Mouse (Mus musculus) thymus, postnatal 0 days (tissue): Measurements from ENCODE around the gene Fgr. TPM values are rescaled to one million over a fixed set of nuclear protein-coding genes. Genes with fewer than 3 reads are reported as not detected.

Experiments
- DNase-seq: peaks from one replicate; pipeline ENCODE4 v3.0.0-alpha.2; 2015; ENCODE audit warnings: low spot score
- polyA plus RNA-seq: library from polyadenylated mRNA; unstranded; fragments of >200 nt; fragmentation: Nextera tagmentation; extraction: Ambion mirVana; gene quantifications from 2 replicates; pipeline ENCODE4 v1.2.1, GENCODE M21; 2015

Gene Fgr
- polyA plus RNA-seq, 1 experiment from 2014 or later: 6.0 TPM

DNA sequence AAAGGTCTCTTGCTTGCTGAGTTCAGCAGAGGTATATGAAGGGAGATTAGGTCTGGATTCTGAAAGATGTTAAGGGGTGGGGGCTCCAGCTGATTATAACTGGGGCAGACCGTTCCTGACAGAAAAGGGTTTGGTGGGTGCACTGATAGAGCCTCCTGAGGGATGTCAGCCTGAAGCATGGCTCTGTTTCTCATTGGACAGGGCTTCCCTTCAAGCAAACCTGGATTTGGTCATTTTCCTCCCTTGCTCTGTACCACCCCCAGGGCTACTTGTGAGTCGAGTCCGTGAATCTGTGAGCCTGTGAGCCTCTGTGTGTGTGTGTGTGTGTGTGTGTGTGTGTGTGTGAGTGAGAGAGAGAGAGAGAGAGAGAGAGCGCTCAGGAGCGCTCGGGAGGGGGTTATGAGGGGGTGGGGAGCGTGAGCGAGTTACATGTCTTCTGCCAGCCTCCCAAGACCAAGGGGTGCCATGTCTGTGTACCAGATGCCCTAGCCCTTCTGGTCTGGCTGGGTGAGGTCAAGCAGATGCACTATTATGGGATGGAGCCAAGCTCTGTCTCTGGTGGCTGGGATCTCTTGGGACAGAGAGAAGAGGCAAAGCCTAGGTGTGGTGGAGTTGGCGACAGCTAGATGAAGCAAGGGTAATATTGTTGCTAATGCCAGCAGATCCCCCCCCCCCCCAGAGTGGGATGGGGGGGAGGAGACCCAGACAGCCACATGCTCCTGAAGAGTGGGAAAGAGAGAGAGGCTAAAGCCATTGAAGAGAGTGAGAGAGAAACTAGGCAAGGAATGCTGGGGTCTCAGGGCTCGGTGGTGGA is 41.2 kb downstream of the Fgr start:
- DNase-seq: no peak

DNA sequence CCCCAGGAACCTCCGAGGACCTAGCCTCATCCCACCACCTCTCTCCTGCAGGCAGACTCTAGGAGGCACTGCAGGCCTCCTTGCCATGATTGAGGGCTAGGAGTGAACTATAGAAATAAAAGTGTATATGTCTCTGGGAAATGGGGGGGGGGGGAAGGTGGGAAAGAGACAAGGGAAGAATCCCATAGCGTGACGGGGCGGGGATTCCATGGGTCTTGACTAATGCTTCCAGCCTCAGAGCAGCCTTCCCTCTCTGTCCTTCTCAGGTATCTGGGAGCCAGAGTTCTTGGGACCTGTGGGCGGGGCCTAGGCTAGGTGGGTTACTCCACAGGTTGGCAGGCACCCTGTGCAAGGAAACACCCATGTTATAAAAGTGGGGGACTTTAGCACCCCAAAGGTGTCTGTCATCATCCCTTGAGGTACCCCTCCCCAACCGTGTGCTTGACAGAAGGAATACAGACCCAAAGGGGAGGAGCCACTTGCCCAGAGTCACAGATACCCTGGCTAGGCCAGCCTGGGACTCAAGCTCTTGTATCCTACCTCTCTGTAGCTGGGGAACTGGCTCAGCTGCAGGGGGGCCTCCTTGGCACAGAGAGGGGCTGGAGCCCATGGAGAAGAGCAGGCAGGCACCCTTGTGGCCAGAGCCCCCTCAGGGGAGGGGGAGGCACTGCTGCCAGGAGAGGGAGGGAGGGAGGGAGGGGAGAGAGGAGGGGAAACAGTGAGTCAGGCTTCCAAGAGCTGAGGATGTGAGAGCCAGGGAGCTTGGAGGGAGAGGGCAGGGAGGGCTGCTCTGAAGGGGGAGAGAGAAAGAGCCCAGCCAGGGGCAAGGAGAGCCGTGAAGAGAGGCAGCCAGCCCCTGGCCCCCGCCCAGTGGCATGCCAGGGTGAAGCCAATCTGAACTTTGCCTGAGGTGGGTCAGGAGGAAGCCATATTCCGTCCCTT is 42.1 kb downstream of the Fgr start:
- DNase-seq: no peak

DNA sequence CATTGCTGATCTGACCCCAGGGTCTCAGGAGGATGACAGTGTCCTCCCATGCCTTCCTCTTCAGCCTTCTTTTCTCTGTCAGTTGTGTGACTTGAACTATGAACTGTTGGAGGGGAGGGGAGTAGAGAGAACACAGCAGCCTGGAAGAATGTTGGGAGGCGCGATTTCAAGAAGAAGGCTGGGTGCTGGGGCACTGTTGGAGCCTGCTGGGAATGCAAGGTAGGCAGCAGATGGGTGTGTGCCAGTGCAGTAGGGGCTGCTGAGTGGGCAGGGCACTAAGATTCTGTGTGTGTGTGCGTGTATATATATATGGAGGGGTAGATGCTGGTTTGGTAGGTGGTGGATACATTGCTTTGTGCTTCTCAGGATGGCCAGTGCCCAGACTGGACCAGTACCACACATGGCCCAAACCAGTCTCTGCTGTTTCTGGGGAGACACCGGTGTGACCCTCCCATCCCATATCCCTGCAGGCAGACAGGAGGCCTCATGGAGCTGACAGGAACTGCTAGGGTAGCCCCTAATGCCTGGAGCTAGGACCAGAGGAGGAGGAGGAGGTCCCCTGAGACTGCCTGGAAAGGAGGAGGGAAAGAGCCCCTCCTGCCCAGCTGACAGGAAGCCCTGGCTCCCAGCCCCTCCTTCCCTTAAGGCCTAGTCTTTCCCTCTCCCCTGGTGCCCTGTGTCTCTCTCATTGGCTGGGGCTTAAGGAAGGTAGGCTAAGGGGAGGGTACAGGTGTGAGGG is 43.0 kb downstream of the Fgr start:
- no peak for DNase-seq

DNA sequence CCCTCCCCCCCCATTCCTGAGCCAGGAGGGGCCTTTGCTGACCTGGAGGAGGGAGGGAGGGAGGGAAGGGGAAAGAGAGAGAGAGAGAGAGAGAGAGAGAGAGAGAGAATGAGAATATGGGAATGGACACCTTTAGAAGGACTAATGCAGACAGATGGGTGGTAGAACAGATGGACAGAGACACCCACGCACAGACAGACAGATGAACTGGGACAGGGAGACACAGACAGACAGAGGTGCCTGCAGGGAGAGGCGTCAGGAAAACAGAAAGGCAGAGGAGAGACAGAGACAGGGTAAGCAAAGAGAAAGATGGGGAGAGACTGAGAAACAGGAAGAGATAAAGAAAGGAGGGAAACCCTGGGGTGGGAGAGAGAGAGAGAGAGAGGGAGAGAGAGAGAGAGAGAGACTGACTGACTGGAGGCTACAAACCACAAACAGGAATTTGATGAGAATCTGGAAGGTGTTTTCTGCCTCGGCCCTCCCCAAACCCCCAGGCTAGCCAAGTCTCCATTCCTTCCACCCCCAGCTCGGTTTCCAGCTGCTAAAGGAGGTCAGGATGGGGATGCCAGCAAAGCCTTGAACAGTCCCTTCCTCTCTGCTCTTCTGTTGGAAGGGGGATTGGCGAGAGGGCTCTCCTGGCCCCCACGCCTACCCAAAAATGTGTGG is 43.8 kb downstream of the Fgr start:
- no peak for DNase-seq

GRCm38 (mm10) chr4:133018263-133018798 is 44.4 kb downstream of the Fgr start:
- DNase-seq: no peak

DNA sequence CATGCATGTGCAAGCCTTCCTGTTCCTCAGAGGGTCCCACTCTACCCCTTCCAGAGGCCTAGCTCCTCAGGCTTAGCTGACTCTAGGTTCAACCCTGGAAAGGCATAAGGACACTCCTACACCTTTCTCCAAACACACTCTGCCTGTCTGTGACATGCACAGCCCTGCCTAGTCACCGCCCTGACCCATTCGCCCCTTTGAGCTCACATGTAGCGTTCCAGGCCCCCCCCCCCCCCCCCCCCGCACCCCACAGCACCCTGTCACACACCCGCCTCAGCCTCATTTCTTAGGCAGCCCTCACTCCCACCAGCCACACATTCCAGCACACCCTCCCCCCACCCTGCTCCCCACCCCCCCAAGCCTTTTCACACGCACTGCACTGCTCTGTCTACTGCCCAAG is 46.8 kb downstream of the Fgr start:
- DNase-seq: no peak

DNA sequence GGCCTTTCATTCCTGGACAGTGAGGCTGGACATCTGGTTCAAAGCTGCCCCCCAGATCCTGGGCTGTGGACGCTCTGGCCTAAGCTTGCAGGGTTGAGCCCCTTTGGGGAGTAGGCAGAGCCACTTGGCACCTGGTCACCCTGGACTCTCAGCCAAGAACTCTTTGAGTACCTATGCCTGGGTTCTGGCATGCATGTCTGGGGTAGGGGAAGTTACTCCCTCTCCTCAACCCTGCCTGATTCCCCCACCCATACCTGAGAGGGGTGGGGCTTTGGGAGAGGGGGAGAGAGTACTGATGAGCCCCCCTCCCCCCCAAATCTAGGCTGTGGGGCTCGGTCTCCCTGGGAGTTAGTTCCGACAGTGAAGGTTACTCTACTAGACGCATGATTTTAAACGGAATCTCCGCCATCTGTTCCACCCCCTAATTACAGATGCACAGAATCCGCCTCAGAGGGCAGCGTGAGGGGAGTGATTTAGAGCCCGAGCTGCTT is 47.3 kb downstream of the Fgr start:
- DNase-seq: no peak

DNA sequence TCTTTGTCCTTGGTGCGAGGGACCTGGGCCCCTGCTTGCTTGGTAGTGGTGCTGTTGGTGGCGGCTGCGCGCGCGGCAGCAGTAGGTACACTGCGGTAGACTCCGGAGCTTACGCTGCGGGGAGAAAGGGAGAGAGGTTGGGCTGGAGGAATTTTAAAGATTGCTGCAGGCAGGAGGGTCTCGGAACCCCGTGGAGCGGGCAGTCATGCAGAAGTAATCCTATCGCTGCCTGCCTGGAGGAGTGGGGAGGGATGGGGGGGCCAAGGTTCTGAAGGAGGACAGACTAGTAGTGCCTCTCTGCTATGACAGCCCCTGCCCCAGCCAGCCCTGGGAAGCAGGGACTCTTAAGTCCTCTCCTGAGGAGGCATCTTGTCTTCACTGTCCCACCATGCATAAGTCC is 48.3 kb downstream of the Fgr start:
- DNase-seq: no peak

GRCm38 (mm10) chr4:133022954-133023635 is 49.2 kb downstream of the Fgr start:
- no peak for DNase-seq

DNA sequence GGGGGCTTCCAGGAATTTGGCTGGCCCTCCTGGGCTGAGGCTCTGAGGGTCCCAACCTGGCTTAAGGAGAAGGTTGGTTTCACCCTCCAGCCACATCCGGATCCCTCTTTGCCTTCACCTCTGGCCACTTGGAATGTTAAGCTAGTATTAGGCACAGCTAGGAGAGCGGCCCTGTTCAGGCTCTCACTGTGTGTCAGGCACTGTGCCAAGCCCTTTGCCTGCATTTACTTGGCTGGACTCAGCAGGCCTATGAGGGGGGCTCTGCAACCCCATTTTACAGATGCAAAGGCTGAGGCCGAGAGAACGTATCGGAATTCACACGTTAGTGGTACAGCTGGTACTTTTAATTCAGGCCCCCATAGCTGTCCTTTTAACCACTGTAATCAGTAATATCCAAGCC is 49.7 kb downstream of the Fgr start:
- no peak for DNase-seq

DNA sequence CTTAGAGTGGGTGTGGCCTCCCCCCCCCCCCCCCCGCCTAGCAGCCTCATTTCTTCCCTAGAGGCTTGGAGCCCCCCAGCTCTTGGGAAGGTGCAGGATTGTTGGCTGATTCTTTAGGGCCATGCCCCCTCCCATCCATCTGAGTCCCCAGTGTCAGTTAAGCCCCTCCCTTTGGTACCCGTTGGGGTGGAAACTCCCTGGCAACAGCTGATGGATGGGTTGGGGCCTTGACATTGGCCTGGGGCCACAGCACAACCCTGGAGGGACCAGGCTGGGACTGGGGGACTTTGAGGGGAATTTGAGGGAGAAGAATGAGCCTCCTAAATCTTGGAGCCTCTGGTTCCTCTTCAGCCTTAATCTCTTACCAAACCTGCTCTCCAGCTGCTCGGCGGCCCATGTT is 50.5 kb downstream of the Fgr start:
- DNase-seq: no peak

DNA sequence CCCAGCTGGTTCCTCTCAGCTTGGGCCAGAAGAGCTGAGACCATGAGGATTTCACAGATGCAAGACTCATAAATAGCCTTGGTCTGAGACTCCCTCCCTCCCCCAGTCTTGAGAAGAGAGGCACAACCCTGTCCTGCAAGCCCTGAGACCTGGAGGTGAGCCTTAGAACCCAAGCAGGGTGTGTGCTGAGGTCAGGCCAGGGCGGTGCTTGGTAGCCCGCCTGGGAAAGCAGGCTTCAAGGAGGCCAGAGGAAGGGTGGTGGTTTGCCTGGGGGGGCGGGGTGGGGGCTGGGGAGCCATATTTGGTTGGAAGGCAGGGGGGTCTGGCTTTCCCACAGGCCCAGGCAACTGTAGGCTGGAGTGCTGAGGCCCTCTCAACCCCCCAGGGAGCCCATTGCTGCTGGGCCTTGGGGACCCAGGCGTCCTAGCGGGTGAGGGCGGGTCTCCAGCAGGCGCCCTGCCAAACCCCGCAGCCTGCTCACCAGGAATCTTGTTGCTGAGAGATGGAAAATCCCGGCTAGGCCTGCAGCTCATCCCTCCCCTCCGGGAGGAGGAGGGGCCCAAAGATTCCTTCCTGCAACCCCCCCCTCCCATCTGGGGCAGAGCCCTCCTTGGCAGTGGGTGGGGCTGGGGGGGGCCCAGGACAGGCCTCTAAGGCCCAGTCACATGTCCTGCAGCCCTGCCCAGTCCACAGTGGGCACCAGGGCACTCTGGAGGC is 51.2 kb downstream of the Fgr start:
- no peak for DNase-seq

DNA sequence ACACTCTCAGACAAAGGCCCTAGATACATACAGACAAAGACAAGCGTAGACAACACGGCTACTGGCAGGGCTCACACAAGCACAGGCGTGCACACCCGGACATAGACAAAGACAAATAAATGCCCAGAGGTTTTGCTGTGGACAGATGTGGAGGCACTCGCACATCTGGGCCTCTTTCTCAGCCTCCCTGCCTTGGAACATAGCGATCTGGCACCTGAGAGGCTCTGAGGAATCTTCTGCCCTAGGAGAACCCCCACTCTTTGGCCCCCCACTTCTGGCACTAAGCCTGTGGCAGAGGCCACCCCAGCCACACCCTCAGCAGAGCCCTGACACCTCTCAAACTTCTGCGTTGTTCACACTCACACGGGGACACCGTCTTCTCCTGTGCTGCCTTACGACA is 52.4 kb downstream of the Fgr start:
- no peak for DNase-seq

GRCm38 (mm10) chr4:133026826-133027375 is 53.0 kb downstream of the Fgr start:
- DNase-seq: no peak

- no peak for DNase-seq
Observed at GRCm38 (mm10) chr4:133027721-133028120, 53.8 kb downstream of the Fgr start.

- no peak for DNase-seq
Observed at GRCm38 (mm10) chr4:133028193-133028592, 54.3 kb downstream of the Fgr start.

DNA sequence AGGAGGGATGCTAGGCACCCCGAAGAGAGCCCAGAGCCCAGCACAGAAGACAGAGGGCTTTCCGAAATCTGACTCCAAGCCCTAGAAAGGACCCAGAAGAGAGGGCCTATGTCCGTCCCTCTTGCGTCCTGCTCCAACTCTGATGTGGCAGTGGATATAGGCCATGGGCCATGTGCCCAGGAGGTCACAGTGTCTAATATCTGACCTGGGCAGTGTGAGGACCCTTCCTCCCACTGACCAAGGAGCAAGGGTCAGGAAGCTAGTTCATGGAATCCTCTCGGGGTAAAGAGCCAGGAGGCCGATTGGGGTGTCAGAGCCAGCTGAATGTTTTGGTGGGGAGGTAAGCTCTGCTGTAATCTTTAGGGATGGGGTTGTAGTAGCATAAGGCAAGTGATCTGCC is 55.0 kb downstream of the Fgr start:
- DNase-seq: no peak

DNA sequence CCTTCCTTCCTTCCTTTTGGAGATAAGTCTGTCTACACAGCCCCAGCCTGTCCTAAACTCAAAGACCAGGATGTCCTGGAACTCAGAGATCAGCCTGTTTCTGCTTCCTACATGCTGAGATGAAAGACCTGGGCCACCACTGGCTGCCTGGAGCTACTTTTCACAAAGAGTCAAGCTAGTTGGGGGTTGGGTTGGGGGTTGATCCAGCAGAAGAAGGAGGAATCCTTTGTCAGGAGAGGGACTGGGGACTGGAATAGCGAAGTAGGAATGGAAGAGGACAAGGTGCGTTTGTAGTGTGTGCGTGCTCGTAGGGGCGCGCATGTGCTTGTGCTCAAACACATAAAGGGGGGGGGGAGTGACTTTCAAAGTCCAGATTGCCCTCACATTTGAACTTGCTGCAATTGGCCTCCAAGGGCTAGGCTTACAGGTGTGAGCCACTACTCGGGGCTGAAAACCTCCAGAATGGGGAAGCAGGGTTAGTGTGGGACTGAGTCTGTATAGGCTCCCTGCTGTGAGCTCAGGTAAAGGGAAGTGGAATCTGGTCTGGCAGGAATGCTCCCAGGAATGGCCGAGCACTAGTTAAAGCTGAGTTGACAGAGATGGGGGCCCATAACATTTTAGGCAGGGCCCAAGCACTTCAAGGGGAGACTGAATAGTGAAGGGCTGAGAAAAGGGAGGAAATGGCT is 58.7 kb downstream of the Fgr start:
- DNase-seq: no peak

GRCm38 (mm10) chr4:133034478-133034877 is 60.6 kb downstream of the Fgr start:
- no peak for DNase-seq
